Mouse (Mus musculus) small intestine, adult 2 months (tissue): ENCODE measurements around the gene Gm26620. TPM values are rescaled to one million over a fixed set of nuclear protein-coding genes. Genes with fewer than 3 reads are reported as not detected.

Experiments
- H3K27ac ChIP-seq: fragments of 200-500 bp; 2 replicates; pipeline ENCODE4 v1.5.1; 2012; ENCODE audit warnings: low read depth, low read length, control low read depth, inconsistent platforms; ENCODE audit not compliant: insufficient read depth
- H3K27me3 ChIP-seq: fragments of 200-500 bp; 2 replicates; pipeline ENCODE4 v1.6.1; 2012; ENCODE audit warnings: mild to moderate bottlenecking, moderate library complexity, low read length, inconsistent platforms; ENCODE audit not compliant: control insufficient read depth, insufficient read depth
- H3K36me3 ChIP-seq: fragments of 200-500 bp; 2 replicates; pipeline ENCODE4 v1.6.1; 2012; ENCODE audit warnings: mild to moderate bottlenecking, low read length, control low read depth, inconsistent platforms; ENCODE audit not compliant: control insufficient read depth, insufficient read depth
- H3K4me1 ChIP-seq: fragments of 200-500 bp; 2 replicates; pipeline ENCODE4 v1.6.1; 2012; ENCODE audit warnings: low read length, inconsistent platforms, mixed read lengths; ENCODE audit not compliant: control insufficient read depth, insufficient read depth, insufficient read length
- H3K4me3 ChIP-seq: fragments of 200-500 bp; 2 replicates; pipeline ENCODE4 v1.5.1; 2012; ENCODE audit warnings: low read depth, mild to moderate bottlenecking, control low read depth, inconsistent platforms, low read length, moderate library complexity
- CTCF ChIP-seq: fragments of 200-500 bp; IDR thresholded peaks from 2 replicates; pipeline ENCODE4 v1.5.1; 2012; ENCODE audit warnings: low read depth, mild to moderate bottlenecking, control low read depth, inconsistent platforms, low read length, moderate library complexity, mixed read lengths; ENCODE audit not compliant: insufficient replicate concordance, insufficient read length; ENCODE audit errors: extremely low read depth
- POLR2A ChIP-seq: fragments of 200-500 bp; IDR thresholded peaks from 2 replicates; pipeline ENCODE4 v1.6.1; 2012; ENCODE audit warnings: low read depth, mild to moderate bottlenecking, control low read depth, inconsistent platforms, low read length, moderate library complexity
- WGBS: fragments of 180-500 bp; shearing (Covaris S2); methylation state at CpG from one replicate; pipeline ENCODE4 v1.1.7; 2018; 5-methylcytosine and 5-hydroxymethylcytosine counted together
- polyA plus RNA-seq: library from polyadenylated mRNA; depleted of rRNA; stranded (reverse); fragments of >200 nt; gene quantifications from 2 replicates; pipeline ENCODE4 v1.2.3, GENCODE M21; 2012

Gene Gm26620
- polyA plus RNA-seq, 1 experiment: 1.5 TPM

DNA sequence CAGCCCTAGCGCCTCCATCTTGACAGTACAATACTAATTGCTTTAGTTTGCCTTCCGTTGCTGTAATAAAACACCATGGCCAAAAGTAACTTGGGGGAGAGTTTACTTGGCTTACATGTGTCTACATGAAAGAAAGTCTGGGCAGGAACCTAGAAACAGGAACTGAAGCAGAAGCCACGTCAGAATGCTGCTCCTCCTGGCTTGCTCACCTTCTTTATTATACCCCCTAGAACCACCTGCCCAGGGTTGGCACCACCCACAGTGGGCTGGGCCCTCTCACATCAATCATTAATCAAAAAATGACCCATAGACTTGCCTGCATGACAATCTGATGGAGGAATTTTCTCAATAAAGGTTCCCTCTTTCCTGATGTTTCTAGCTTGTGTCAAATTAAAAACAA, 20.1 kb upstream of the Gm26620 start:
- H3K36me3 ChIP-seq: 0 out of 2 replicates have a peak, but pooled peaks cover 2% of the 10 kb centered on the region
- TF ChIP-seq CTCF (no peak), POLR2A (no peak)
- no peak overlapping the region for H3K27ac ChIP-seq
- peaks cover 3% of the 10 kb centered on the region; the same call in 1 of the 2 replicates for H3K4me1 ChIP-seq
- WGBS: 54% methylated on average over 3 of the region's 3 CpGs
- no peaks in the 10 kb centered on the region for H3K27me3 ChIP-seq
- H3K4me3 ChIP-seq: no peak overlapping the region

DNA sequence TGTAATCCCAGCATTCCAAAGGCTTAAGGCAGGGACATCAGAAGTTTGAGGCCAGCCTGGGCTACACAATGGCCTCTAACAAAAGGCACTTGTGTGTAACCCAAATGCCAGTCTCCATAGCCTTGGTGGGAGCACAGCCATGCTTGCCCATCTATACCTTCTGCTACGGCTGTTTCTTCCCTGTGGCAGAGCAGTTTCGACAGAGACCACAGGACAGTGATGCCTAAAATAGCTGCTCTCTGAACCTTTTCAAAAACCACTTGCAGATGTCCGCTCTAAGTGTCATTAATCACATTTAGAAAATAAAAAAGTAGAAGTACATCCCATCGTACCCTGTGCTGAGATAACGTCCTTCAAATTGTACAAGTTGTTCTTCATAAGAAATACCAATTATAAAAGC, 19.5 kb upstream of the Gm26620 start:
- no peaks in the 10 kb centered on the region for H3K36me3 ChIP-seq
- no peak overlapping the region for H3K27ac ChIP-seq
- TF ChIP-seq POLR2A (no peak), CTCF (no peak)
- WGBS: 76% methylated on average over 5 of the region's 5 CpGs
- H3K27me3 ChIP-seq: no peaks in the 10 kb centered on the region
- H3K4me3 ChIP-seq: no peak overlapping the region
- peaks cover 3% of the 10 kb centered on the region; the same call in 1 of the 2 replicates for H3K4me1 ChIP-seq

DNA sequence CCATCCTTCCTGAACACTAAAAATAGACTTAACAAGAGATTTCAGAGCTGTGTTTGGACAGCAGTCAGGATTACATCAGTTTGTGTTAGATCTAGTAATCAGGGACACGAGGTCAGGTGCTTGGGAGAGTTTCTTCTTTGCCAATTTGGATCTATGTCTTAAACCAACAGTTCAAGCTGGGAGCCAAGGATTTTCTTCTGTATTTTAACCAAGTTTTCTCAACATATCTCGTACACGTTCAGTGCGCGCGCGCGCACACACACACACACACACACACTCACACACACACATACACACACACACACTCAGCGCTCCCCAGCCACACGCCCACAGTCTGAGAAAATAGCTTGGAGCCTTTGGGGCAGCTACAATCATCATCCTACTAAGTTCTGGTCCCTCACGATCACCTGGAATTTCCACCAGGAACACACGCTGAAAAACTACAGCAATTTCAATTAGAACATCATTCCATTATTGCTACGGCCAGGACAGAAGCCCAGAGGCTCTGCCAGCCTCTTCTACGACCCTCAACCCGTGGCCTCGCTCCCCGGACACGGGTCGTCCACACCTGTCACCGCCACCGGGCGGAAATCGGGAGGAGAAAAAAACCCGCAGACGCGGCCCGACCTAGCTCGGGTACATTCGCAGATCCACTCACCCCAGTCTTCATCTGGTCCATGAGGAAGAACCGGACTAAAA, 17.7 kb upstream of the Gm26620 start:
- TF ChIP-seq CTCF: 0 out of 2 replicates have a peak, but pooled peaks have one; percentile 8
- TF ChIP-seq POLR2A: no peak
- Histone ChIP-seq H3K36me3 (no peaks in the 10 kb centered on the region), H3K4me3 (peak overlapping the region; percentile 77), H3K4me1 (peaks cover under 1% of the 10 kb centered on the region; the same call in 1 of the 2 replicates), H3K27ac (peak overlapping the region; percentile 67), H3K27me3 (no peaks in the 10 kb centered on the region)
- WGBS: under 1% methylated on average over 30 of the region's 30 CpGs

DNA sequence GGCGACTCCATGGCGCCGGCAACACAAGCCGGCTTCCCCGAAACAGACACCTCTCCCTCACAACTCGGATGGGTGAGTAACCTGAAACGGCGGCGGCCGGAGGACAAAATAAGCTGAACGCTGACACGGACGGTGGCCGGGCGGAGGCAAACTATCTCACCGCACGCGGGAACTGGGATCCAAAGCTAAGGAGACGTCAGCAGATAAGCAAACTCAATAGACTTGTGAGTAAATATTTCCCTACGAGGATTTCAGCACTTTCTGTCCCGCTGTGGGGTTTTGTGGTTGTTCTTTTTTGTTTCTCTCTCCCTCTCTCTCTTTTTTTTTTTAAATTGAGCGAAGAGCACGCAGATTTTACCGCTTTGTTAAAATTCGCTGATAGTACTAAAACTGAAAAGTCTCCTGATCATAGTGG, 17.2 kb upstream of the Gm26620 start, which contains the start of gene Atf6:
Gene Atf6 (minus strand): TSS at position 81 of the 415 bp plus-strand sequence.
- Histone ChIP-seq H3K4me3 (peak within 1 kb of the TSS; percentile 77), H3K4me1 (no peaks in the 10 kb centered on the region; the same call in 1 of the 2 replicates), H3K36me3 (no peaks in the 10 kb centered on the region; the same call in 1 of the 2 replicates), H3K27me3 (no peaks in the 10 kb centered on the region), H3K27ac (peak within 1 kb of the TSS; percentile 77)
- 0 out of 2 replicates have a peak, but pooled peaks have one; percentile 1 for TF ChIP-seq CTCF
- peak; percentile 78 for TF ChIP-seq POLR2A
- WGBS: 1% methylated on average over 25 of the region's 25 CpGs

DNA sequence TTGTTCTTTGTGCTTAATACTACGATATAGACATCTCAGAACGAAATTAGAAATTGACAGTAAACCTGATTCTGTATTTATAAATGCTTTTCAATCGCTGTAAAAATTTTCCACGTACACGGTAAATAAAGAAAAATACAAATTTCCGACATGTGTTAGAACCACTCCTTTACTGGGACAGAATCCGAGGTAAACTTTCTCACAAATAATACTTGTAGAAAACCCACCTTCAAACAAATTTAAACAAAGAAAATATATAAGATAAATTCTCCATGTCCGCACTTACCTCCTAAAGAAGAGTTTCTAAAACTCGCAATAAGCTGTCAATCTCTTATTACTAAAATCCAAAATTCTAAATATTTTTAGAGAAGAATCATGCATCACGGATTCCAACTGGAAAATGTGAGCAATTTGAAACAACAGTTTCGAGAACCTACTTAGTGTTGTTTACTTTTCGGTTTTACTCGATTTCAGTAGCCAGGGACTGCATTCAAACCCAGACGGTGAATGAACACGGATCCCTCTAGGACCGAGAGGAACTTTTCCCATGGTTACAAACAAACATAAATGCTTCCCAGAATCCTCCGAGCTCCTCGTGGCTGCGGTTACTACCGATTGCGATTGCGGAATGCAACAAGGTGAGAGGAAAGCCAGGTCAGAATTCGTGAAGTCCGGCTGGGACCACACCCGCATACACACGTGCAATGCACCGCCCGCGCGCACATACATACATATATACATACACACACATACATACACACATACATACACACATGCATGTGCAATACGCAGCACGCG, 16.6 kb upstream of the Gm26620 start:
- no peaks in the 10 kb centered on the region for H3K27me3 ChIP-seq
- H3K4me3 ChIP-seq: peak overlapping the region; percentile 75
- WGBS: under 1% methylated on average over 33 of the region's 33 CpGs
- TF ChIP-seq CTCF (no peak), POLR2A (no peak)
- H3K27ac ChIP-seq: peak overlapping the region; percentile 77
- no peaks in the 10 kb centered on the region; the same call in 1 of the 2 replicates for H3K4me1 ChIP-seq
- H3K36me3 ChIP-seq: no peaks in the 10 kb centered on the region; the same call in 1 of the 2 replicates

DNA sequence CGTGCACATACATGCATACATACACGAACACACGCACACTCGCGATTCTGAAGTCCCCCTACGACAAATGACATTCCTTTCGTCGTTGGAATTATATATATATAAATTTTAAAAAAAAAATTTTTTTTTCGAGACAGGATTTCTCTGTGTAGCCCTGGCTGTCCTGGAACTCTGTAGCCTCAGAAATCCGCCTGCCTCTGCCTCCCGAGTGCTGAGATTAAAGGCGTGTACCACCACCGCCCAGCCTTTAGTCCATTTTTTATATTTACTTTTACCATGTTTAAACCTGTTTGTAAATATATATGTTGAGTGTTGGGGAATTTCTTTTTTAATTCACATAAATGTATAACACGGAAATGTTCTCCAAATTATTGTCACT, 16.0 kb upstream of the Gm26620 start:
- 10% methylated on average over 14 of the region's 14 CpGs for WGBS
- H3K27me3 ChIP-seq: no peaks in the 10 kb centered on the region
- TF ChIP-seq POLR2A (no peak), CTCF (no peak)
- no peaks in the 10 kb centered on the region; the same call in 1 of the 2 replicates for H3K4me1 ChIP-seq
- peaks cover 2% of the 10 kb centered on the region; the same call in 1 of the 2 replicates for H3K36me3 ChIP-seq
- peak overlapping the region; percentile 75 for H3K4me3 ChIP-seq
- no peak overlapping the region for H3K27ac ChIP-seq
